16 mouse cellular contexts compared by ENCODE assay signal in the genomic region with DNA sequence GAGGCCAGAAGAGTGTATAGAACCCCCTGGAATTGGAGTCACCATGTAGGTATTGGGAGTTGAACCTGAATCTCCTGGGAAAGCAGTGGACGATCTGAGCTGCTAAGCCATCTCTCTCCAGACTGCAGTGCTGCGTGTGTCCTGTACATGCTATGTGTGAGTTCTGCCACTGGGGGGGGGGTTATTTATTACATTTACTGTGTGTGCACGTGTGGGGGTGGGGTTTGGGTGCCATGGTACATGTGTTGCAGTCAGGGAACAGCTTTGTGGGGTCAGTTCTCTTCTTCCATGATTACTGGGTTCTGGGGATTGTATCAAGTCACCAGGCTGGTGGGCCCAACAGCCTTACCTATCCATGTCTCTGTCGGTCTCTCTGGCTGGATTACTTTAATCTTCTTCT. TPM values are rescaled to one million over a fixed set of nuclear protein-coding genes. Genes with fewer than 3 reads are reported as not detected.
A peak's percentile ranks its signal among the peaks of the same experiment; 100 is the strongest.
DNase-seq lines count a peak whose midpoint lies in the region; ATAC-seq and TF ChIP-seq lines count a peak whose summit lies in the region.
"Had no signal": no experiment of that assay in that cellular context is flagged by ENCODE, and none has a peak within 500 bp of the region (broad histone marks: within the 10 kb centered on the region; RNA-seq: fewer than 3 reads in every experiment).

No protein-coding gene starts in this region.

- 0 out of 2 replicates have a peak, but pooled peaks cover under 1% of the 10 kb centered on the region for H3K36me3 ChIP-seq in heart, postnatal 0 days (replicated peaks; ENCODE audit: control insufficient read depth, insufficient read depth, low read length)
- no peaks in the 10 kb centered on the region for H3K36me3 ChIP-seq in midbrain, postnatal 0 days (ENCODE audit: insufficient read depth, low read length)
- no peaks in the 10 kb centered on the region for H3K36me3 ChIP-seq in midbrain, embryonic 15.5 days (replicated peaks)
- no peaks in the 10 kb centered on the region for H3K36me3 ChIP-seq in splenic B cell, adult 2 months (ENCODE audit: control insufficient read depth, insufficient read depth, low read length, poor library complexity, severe bottlenecking)
- H3K36me3 ChIP-seq: embryonic facial prominence, embryonic 13.5 days had no signal

- H3K9me3 ChIP-seq in heart, postnatal 0 days (replicated peaks; ENCODE audit: control insufficient read depth, low read length) = no peaks in the 10 kb centered on the region
- no peaks in the 10 kb centered on the region for H3K9me3 ChIP-seq in midbrain, postnatal 0 days (ENCODE audit: low read length)
- H3K9me3 ChIP-seq in midbrain, embryonic 15.5 days = no peaks in the 10 kb centered on the region
- H3K9me3 ChIP-seq: embryonic facial prominence, embryonic 13.5 days; hindbrain, embryonic 10.5 days; liver, embryonic 15.5 days; neural tube, embryonic 12.5 days had no signal

- no peak for TF ChIP-seq EP300 in heart, postnatal 0 days (IDR thresholded peaks at IDR 0.05; ENCODE audit: low read depth)

- no peak for DNase-seq in heart, postnatal 0 days (ENCODE audit: low spot score)
- no peak for DNase-seq in heart, postnatal 14 days
- DNase-seq in midbrain, postnatal 0 days (ENCODE audit: low spot score) = no peak
- peak; percentile 54 for DNase-seq in NIH3T3 (ENCODE audit: low read depth)
- peak; percentile 78 for DNase-seq in splenic B cell, adult 2 months (ENCODE audit: low read depth, low spot score)
- no peak for DNase-seq in left cerebral cortex, postnatal 10 days (ENCODE audit: extremely low spot score in 1 of 2, low spot score in 2 of 2)
- DNase-seq: cerebellum, adult 18-20 months; kidney, adult 9 months; right cerebral cortex, postnatal 14 days had no signal

- no peak overlapping the region for H3K9ac ChIP-seq in heart, postnatal 0 days (replicated peaks; ENCODE audit: low read depth, low read length)
- no peak overlapping the region for H3K9ac ChIP-seq in midbrain, postnatal 0 days (replicated peaks; ENCODE audit: low read length, poor library complexity, severe bottlenecking)
- H3K9ac ChIP-seq in midbrain, embryonic 15.5 days = no peak overlapping the region
- H3K9ac ChIP-seq: embryonic facial prominence, embryonic 13.5 days; neural tube, embryonic 12.5 days had no signal

- H3K4me2 ChIP-seq in heart, postnatal 0 days (ENCODE audit: low read depth, low read length) = no peak overlapping the region
- no peak overlapping the region for H3K4me2 ChIP-seq in midbrain, postnatal 0 days (ENCODE audit: low read depth, low read length, poor library complexity, severe bottlenecking)
- no peak overlapping the region for H3K4me2 ChIP-seq in midbrain, embryonic 15.5 days
- H3K4me2 ChIP-seq: midbrain, embryonic 11.5 days had no signal

- 57% methylated on average over 4 of the region's 4 CpGs for WGBS in heart, postnatal 0 days
- 75% methylated on average over 4 of the region's 4 CpGs for WGBS in midbrain, postnatal 0 days
- 83% methylated on average over 4 of the region's 4 CpGs for WGBS in midbrain, embryonic 15.5 days

- H3K27me3 ChIP-seq in heart, postnatal 0 days (ENCODE audit: control insufficient read depth, insufficient read depth, low read length) = no peaks in the 10 kb centered on the region
- no peaks in the 10 kb centered on the region for H3K27me3 ChIP-seq in midbrain, postnatal 0 days (ENCODE audit: insufficient read depth, low read length)
- H3K27me3 ChIP-seq in midbrain, embryonic 15.5 days (replicated peaks) = no peaks in the 10 kb centered on the region
- H3K27me3 ChIP-seq in splenic B cell, adult 2 months (ENCODE audit: control insufficient read depth, insufficient read depth, low read length, poor library complexity, severe bottlenecking) = no peaks in the 10 kb centered on the region
- H3K27me3 ChIP-seq: embryonic facial prominence, embryonic 13.5 days; liver, embryonic 15.5 days; neural tube, embryonic 12.5 days had no signal

- H3K27ac ChIP-seq in heart, postnatal 0 days (ENCODE audit: low read depth) = peak overlapping the region; percentile 61; the same call in 1 of the 2 replicates
- H3K27ac ChIP-seq in midbrain, postnatal 0 days (ENCODE audit: low read depth, low read length) = no peak overlapping the region
- H3K27ac ChIP-seq in midbrain, embryonic 15.5 days = no peak overlapping the region
- H3K27ac ChIP-seq: neural tube, embryonic 12.5 days had no signal

- no peak for ATAC-seq in heart, postnatal 0 days (ENCODE audit: insufficient read depth, low read depth)
- ATAC-seq in midbrain, postnatal 0 days (ENCODE audit: low FRiP score) = no peak
- ATAC-seq in midbrain, embryonic 15.5 days (replicated peaks) = no peak
- ATAC-seq: forebrain, embryonic 14.5 days had no signal

- no peak overlapping the region for H3K4me3 ChIP-seq in heart, postnatal 0 days (ENCODE audit: low read depth, low read length)
- H3K4me3 ChIP-seq in midbrain, postnatal 0 days (ENCODE audit: low read depth, low read length) = no peak overlapping the region
- no peak overlapping the region for H3K4me3 ChIP-seq in midbrain, embryonic 15.5 days
- H3K4me3 ChIP-seq: neural tube, embryonic 12.5 days had no signal

- intact Hi-C loops in heart, postnatal 14 days (cut with DNase I) = no loop called here
- intact Hi-C loops in left cerebral cortex, postnatal 10 days (cut with DNase I) = no loop called here

- no peak for TF ChIP-seq CTCF in heart, postnatal 0 days (IDR thresholded peaks at IDR 0.05; ENCODE audit: low read depth)
- TF ChIP-seq CTCF in midbrain, postnatal 0 days (IDR thresholded peaks at IDR 0.05) = peak; percentile 24; the same call in 1 of the 2 replicates

- H3K4me1 ChIP-seq in heart, postnatal 0 days (ENCODE audit: control insufficient read depth, insufficient read depth) = peaks cover 34% of the 10 kb centered on the region
- peaks cover 4% of the 10 kb centered on the region; the same call in 1 of the 2 replicates for H3K4me1 ChIP-seq in midbrain, postnatal 0 days (ENCODE audit: insufficient read depth, low read length)
- peaks cover 16% of the 10 kb centered on the region for H3K4me1 ChIP-seq in midbrain, embryonic 15.5 days

RNA-seq across cellular contexts. Expression of a gene that starts 1.5 kb away (rescaled TPM):
- total RNA-seq in heart, postnatal 0 days (2014; rRNA removed; ENCODE audit: low replicate concordance) = 259 and 275 TPM in 2 replicates
- polyA plus RNA-seq in heart, postnatal 0 days (2015; fragmentation: Nextera tagmentation; extraction: Ambion mirVana) = 149 and 171 TPM in 2 replicates
- total RNA-seq in heart, postnatal 14 days (2021) = 100 to 1,000 TPM; 314 to 317 TPM
- total RNA-seq in midbrain, postnatal 0 days (2014; rRNA removed) = 253 and 265 TPM in 2 replicates
- 146 and 175 TPM in 2 replicates for polyA plus RNA-seq in midbrain, postnatal 0 days (2015; fragmentation: Nextera tagmentation; extraction: Ambion mirVana)
- 175 and 176 TPM in 2 replicates for polyA plus RNA-seq in midbrain, embryonic 15.5 days (2015; fragmentation: Nextera tagmentation; extraction: Ambion mirVana)
- total RNA-seq in left cerebral cortex, postnatal 10 days (2021) = 100 to 1,000 TPM; 459 to 475 TPM

RNA-seq across cellular contexts. Expression of a gene that starts 18.1 kb away (rescaled TPM):
- total RNA-seq in heart, postnatal 0 days (2014; rRNA removed; ENCODE audit: low replicate concordance) = 2.1 and 2.7 TPM in 2 replicates
- 2.3 and 2.4 TPM in 2 replicates for polyA plus RNA-seq in heart, postnatal 0 days (2015; fragmentation: Nextera tagmentation; extraction: Ambion mirVana)
- 1 to 10 TPM; 2.2 to 4.0 TPM for total RNA-seq in heart, postnatal 14 days (2021)
- total RNA-seq in midbrain, postnatal 0 days (2014; rRNA removed) = 0.80 and 1.0 TPM in 2 replicates
- polyA plus RNA-seq in midbrain, postnatal 0 days (2015; fragmentation: Nextera tagmentation; extraction: Ambion mirVana) = 1.9 TPM in 2 replicates
- polyA plus RNA-seq in midbrain, embryonic 15.5 days (2015; fragmentation: Nextera tagmentation; extraction: Ambion mirVana) = 2.4 and 3.3 TPM in 2 replicates
- 1 to 10 TPM in 1 of 2 experiments, under 1 TPM in 1; 0.83 to 3.5 TPM for total RNA-seq in left cerebral cortex, postnatal 10 days (2021)

RNA-seq across cellular contexts. Expression of a gene that starts 18.1 kb away (rescaled TPM):
- total RNA-seq in heart, postnatal 0 days (2014; rRNA removed; ENCODE audit: low replicate concordance) = 483 and 823 TPM in 2 replicates
- 806 and 928 TPM in 2 replicates for polyA plus RNA-seq in heart, postnatal 0 days (2015; fragmentation: Nextera tagmentation; extraction: Ambion mirVana)
- total RNA-seq in heart, postnatal 14 days (2021) = 1,000 to 10,000 TPM; 1,375 to 1,408 TPM
- total RNA-seq in midbrain, postnatal 0 days (2014; rRNA removed) = 89.3 and 104 TPM in 2 replicates
- polyA plus RNA-seq in midbrain, postnatal 0 days (2015; fragmentation: Nextera tagmentation; extraction: Ambion mirVana) = 103 and 107 TPM in 2 replicates
- polyA plus RNA-seq in midbrain, embryonic 15.5 days (2015; fragmentation: Nextera tagmentation; extraction: Ambion mirVana) = 92.7 and 94.7 TPM in 2 replicates
- 10 to 100 TPM; 40.8 to 43.3 TPM for total RNA-seq in left cerebral cortex, postnatal 10 days (2021)

RNA-seq across cellular contexts. Expression of a gene that starts 26.8 kb away (rescaled TPM):
- total RNA-seq in heart, postnatal 0 days (2014; rRNA removed; ENCODE audit: low replicate concordance) = 2.3 and 24.1 TPM in 2 replicates
- polyA plus RNA-seq in heart, postnatal 0 days (2015; fragmentation: Nextera tagmentation; extraction: Ambion mirVana) = 30.9 and 36.0 TPM in 2 replicates
- total RNA-seq in heart, postnatal 14 days (2021) = 10 to 100 TPM; 38.7 to 51.1 TPM
- 3.4 and 3.5 TPM in 2 replicates for total RNA-seq in midbrain, postnatal 0 days (2014; rRNA removed)
- polyA plus RNA-seq in midbrain, postnatal 0 days (2015; fragmentation: Nextera tagmentation; extraction: Ambion mirVana) = 4.8 and 5.1 TPM in 2 replicates
- polyA plus RNA-seq in midbrain, embryonic 15.5 days (2015; fragmentation: Nextera tagmentation; extraction: Ambion mirVana) = 5.6 and 8.2 TPM in 2 replicates
- 1 to 10 TPM; 2.4 to 2.7 TPM for total RNA-seq in left cerebral cortex, postnatal 10 days (2021)

RNA-seq across cellular contexts. Expression of a gene that starts 39.6 kb away (rescaled TPM):
- 3.5 and 16.1 TPM in 2 replicates for total RNA-seq in heart, postnatal 0 days (2014; rRNA removed; ENCODE audit: low replicate concordance)
- 25.7 and 26.7 TPM in 2 replicates for polyA plus RNA-seq in heart, postnatal 0 days (2015; fragmentation: Nextera tagmentation; extraction: Ambion mirVana)
- 10 to 100 TPM; 15.9 to 18.0 TPM for total RNA-seq in heart, postnatal 14 days (2021)
- total RNA-seq in midbrain, postnatal 0 days (2014; rRNA removed) = 18.3 and 19.7 TPM in 2 replicates
- polyA plus RNA-seq in midbrain, postnatal 0 days (2015; fragmentation: Nextera tagmentation; extraction: Ambion mirVana) = 58.5 and 65.3 TPM in 2 replicates
- polyA plus RNA-seq in midbrain, embryonic 15.5 days (2015; fragmentation: Nextera tagmentation; extraction: Ambion mirVana) = 65.8 and 66.5 TPM in 2 replicates
- total RNA-seq in left cerebral cortex, postnatal 10 days (2021) = 10 to 100 TPM; 34.7 to 39.6 TPM

Comparison
In these comparisons a context has a peak if more than half of its experiments do, and no peak if none do; other contexts are left out.
1. DNase-seq: peak in NIH3T3 (single experiment) and splenic B cell, adult 2 months (single experiment); none in heart, postnatal 0 days (single experiment), heart, postnatal 14 days (0 of 2), midbrain, postnatal 0 days (single experiment) and left cerebral cortex, postnatal 10 days (0 of 2).